Mouse (Mus musculus): ENCODE measurements around the gene Fxyd6. TPM values are rescaled to one million over a fixed set of nuclear protein-coding genes. Genes with fewer than 3 reads are reported as not detected.

The Fxyd6 gene
- total and polyA plus RNA-seq, 2 experiments = 0.46 to 0.56 TPM

GRCm38 (mm10) chr9:45386698-45387097 lies 16.7 kb downstream of the Fxyd6 start:
- WGBS = 68% methylated on average over 5 of the region's 5 CpGs
- H3K4me3 ChIP-seq (ENCODE audit: insufficient read depth, low read depth, low read length) = no peak overlapping the region
- H3K36me3 ChIP-seq (ENCODE audit: control insufficient read depth, insufficient read depth, low read length) = no peaks in the 10 kb centered on the region
- no peaks in the 10 kb centered on the region for H3K79me2 ChIP-seq (ENCODE audit: control insufficient read depth, insufficient read depth, low read length)
- no peak for DNase-seq (ENCODE audit: extremely low read depth, low read depth, low spot score)
- H3K4me1 ChIP-seq (ENCODE audit: control insufficient read depth, insufficient read depth, low read length) = peaks cover 8% of the 10 kb centered on the region
- H3K9ac ChIP-seq (ENCODE audit: low read depth, low read length) = no peak overlapping the region
- H3K27me3 ChIP-seq (ENCODE audit: control insufficient read depth, insufficient read depth, low read length) = no peaks in the 10 kb centered on the region
- TF ChIP-seq CTCF (IDR thresholded peaks at IDR 0.05; ENCODE audit: low read depth, low read length) (no peak), POLR2A (IDR thresholded peaks at IDR 0.05; ENCODE audit: extremely low read depth, insufficient read depth, low read length) (no peak)
- no peak overlapping the region for H3K27ac ChIP-seq (replicated peaks; ENCODE audit: insufficient read depth, low read depth, low read length)

DNA sequence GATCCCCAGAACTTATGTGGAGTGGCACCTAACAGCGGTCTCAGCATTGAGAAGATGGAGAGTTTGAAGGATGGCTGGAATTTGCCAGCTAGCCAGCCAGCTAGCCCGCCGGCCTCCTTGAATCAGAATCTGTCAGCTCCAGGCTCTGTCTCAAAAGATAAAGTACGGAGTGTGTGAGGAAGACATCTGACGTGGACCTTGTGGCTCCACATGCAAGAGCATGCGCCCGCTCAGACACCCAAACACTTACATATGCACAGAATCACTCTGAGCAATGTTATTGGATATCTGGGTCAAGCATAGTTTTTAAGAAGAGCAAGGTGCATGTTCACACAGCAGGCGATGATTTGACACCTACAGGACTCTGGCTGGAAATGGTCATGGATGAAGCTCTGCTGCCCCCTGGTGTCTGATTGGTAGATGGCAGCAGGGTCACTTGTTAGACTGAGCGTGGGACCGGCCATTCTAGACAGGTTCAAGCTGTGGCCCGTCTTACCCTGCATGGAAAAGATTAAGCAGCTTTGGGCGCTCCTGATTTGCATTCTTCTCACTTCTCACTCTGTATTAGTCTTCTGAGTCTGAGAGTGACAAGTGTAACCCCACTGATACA lies 18.5 kb downstream of the Fxyd6 start:
- Histone ChIP-seq H3K4me3 (ENCODE audit: insufficient read depth, low read depth, low read length) (no peak overlapping the region), H3K9ac (ENCODE audit: low read depth, low read length) (no peak overlapping the region), H3K27me3 (ENCODE audit: control insufficient read depth, insufficient read depth, low read length) (no peaks in the 10 kb centered on the region), H3K79me2 (ENCODE audit: control insufficient read depth, insufficient read depth, low read length) (no peaks in the 10 kb centered on the region), H3K4me1 (ENCODE audit: control insufficient read depth, insufficient read depth, low read length) (peaks cover 8% of the 10 kb centered on the region), H3K27ac (replicated peaks; ENCODE audit: insufficient read depth, low read depth, low read length) (no peak overlapping the region), H3K36me3 (ENCODE audit: control insufficient read depth, insufficient read depth, low read length) (no peaks in the 10 kb centered on the region)
- TF ChIP-seq POLR2A (IDR thresholded peaks at IDR 0.05; ENCODE audit: extremely low read depth, insufficient read depth, low read length) = no peak
- peak; percentile 95 for TF ChIP-seq CTCF (IDR thresholded peaks at IDR 0.05; ENCODE audit: low read depth, low read length)
- 37% methylated on average over 12 of the region's 12 CpGs for WGBS
- DNase-seq (ENCODE audit: extremely low read depth, low read depth, low spot score) = peak; percentile 58

- H3K79me2 ChIP-seq (ENCODE audit: control insufficient read depth, insufficient read depth, low read length) = no peaks in the 10 kb centered on the region
- 92% methylated on average over 8 of the region's 8 CpGs for WGBS
- H3K27ac ChIP-seq (replicated peaks; ENCODE audit: insufficient read depth, low read depth, low read length) = no peak overlapping the region
- no peaks in the 10 kb centered on the region for H3K36me3 ChIP-seq (ENCODE audit: control insufficient read depth, insufficient read depth, low read length)
- TF ChIP-seq CTCF (IDR thresholded peaks at IDR 0.05; ENCODE audit: low read depth, low read length) (no peak), POLR2A (IDR thresholded peaks at IDR 0.05; ENCODE audit: extremely low read depth, insufficient read depth, low read length) (no peak)
- H3K4me1 ChIP-seq (ENCODE audit: control insufficient read depth, insufficient read depth, low read length) = peaks cover 8% of the 10 kb centered on the region
- H3K27me3 ChIP-seq (ENCODE audit: control insufficient read depth, insufficient read depth, low read length) = no peaks in the 10 kb centered on the region
- no peak overlapping the region for H3K9ac ChIP-seq (ENCODE audit: low read depth, low read length)
- no peak for DNase-seq (ENCODE audit: extremely low read depth, low read depth, low spot score)
- no peak overlapping the region for H3K4me3 ChIP-seq (ENCODE audit: insufficient read depth, low read depth, low read length)
These were observed 19.6 kb downstream of the Fxyd6 start for GRCm38 (mm10) chr9:45389596-45389995.

DNA sequence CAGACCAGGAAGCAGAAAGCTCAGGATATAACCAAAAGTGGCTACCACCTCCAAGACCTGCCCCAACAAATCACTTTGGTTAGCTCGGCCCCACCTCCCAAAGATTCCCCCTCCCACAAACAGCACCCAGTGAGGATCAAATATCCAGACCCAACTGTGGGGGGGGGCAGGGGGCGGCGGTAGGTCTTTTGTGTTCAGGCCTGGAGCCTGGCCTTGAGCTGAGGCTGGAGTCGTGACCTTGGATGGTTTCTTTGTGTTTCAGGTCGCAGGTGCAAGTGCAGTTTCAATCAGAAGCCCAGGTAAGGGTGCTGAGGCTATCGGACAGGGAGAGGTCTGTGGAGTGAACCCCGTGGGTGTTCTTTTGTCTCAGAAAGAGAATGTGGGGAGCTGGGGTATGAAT lies 21.3 kb downstream of the Fxyd6 start:
- no peaks in the 10 kb centered on the region for H3K36me3 ChIP-seq (ENCODE audit: control insufficient read depth, insufficient read depth, low read length)
- no peaks in the 10 kb centered on the region for H3K27me3 ChIP-seq (ENCODE audit: control insufficient read depth, insufficient read depth, low read length)
- DNase-seq (ENCODE audit: extremely low read depth, low read depth, low spot score) = no peak
- H3K4me1 ChIP-seq (ENCODE audit: control insufficient read depth, insufficient read depth, low read length) = peaks cover 8% of the 10 kb centered on the region
- no peak overlapping the region for H3K9ac ChIP-seq (ENCODE audit: low read depth, low read length)
- H3K4me3 ChIP-seq (ENCODE audit: insufficient read depth, low read depth, low read length) = no peak overlapping the region
- TF ChIP-seq CTCF (IDR thresholded peaks at IDR 0.05; ENCODE audit: low read depth, low read length) (no peak), POLR2A (IDR thresholded peaks at IDR 0.05; ENCODE audit: extremely low read depth, insufficient read depth, low read length) (no peak)
- no peaks in the 10 kb centered on the region for H3K79me2 ChIP-seq (ENCODE audit: control insufficient read depth, insufficient read depth, low read length)
- WGBS = 62% methylated on average over 7 of the region's 7 CpGs
- H3K27ac ChIP-seq (replicated peaks; ENCODE audit: insufficient read depth, low read depth, low read length) = no peak overlapping the region

- no peaks in the 10 kb centered on the region for H3K27me3 ChIP-seq (ENCODE audit: control insufficient read depth, insufficient read depth, low read length)
- WGBS = 78% methylated on average over 6 of the region's 6 CpGs
- no peak overlapping the region for H3K27ac ChIP-seq (replicated peaks; ENCODE audit: insufficient read depth, low read depth, low read length)
- H3K9ac ChIP-seq (ENCODE audit: low read depth, low read length) = no peak overlapping the region
- H3K4me3 ChIP-seq (ENCODE audit: insufficient read depth, low read depth, low read length) = no peak overlapping the region
- H3K4me1 ChIP-seq (ENCODE audit: control insufficient read depth, insufficient read depth, low read length) = peaks cover 8% of the 10 kb centered on the region
- H3K36me3 ChIP-seq (ENCODE audit: control insufficient read depth, insufficient read depth, low read length) = no peaks in the 10 kb centered on the region
- no peak for DNase-seq (ENCODE audit: extremely low read depth, low read depth, low spot score)
- no peaks in the 10 kb centered on the region for H3K79me2 ChIP-seq (ENCODE audit: control insufficient read depth, insufficient read depth, low read length)
- no peak for TF ChIP-seq CTCF (IDR thresholded peaks at IDR 0.05; ENCODE audit: low read depth, low read length)
- TF ChIP-seq POLR2A (IDR thresholded peaks at IDR 0.05; ENCODE audit: extremely low read depth, insufficient read depth, low read length) = no peak
These were observed 25.2 kb downstream of the Fxyd6 start for GRCm38 (mm10) chr9:45395218-45395617.

GRCm38 (mm10) chr9:45395796-45396195 lies 25.8 kb downstream of the Fxyd6 start:
- H3K36me3 ChIP-seq (ENCODE audit: control insufficient read depth, insufficient read depth, low read length) = no peaks in the 10 kb centered on the region
- H3K9ac ChIP-seq (ENCODE audit: low read depth, low read length) = no peak overlapping the region
- H3K4me3 ChIP-seq (ENCODE audit: insufficient read depth, low read depth, low read length) = no peak overlapping the region
- H3K4me1 ChIP-seq (ENCODE audit: control insufficient read depth, insufficient read depth, low read length) = peaks cover 5% of the 10 kb centered on the region
- H3K27ac ChIP-seq (replicated peaks; ENCODE audit: insufficient read depth, low read depth, low read length) = no peak overlapping the region
- peak; percentile 48 for DNase-seq (ENCODE audit: extremely low read depth, low read depth, low spot score)
- TF ChIP-seq CTCF (IDR thresholded peaks at IDR 0.05; ENCODE audit: low read depth, low read length) = no peak
- no peak for TF ChIP-seq POLR2A (IDR thresholded peaks at IDR 0.05; ENCODE audit: extremely low read depth, insufficient read depth, low read length)
- 22% methylated on average over 3 of the region's 3 CpGs for WGBS
- H3K27me3 ChIP-seq (ENCODE audit: control insufficient read depth, insufficient read depth, low read length) = no peaks in the 10 kb centered on the region
- H3K79me2 ChIP-seq (ENCODE audit: control insufficient read depth, insufficient read depth, low read length) = no peaks in the 10 kb centered on the region

Data from liver, adult 2 months (tissue).